Mouse (Mus musculus) retina, adult 2 months (tissue): ENCODE measurements around the gene Smyd3.

Source experiments
- DNase-seq: peaks from one replicate; pipeline ENCODE4 v3.0.0-alpha.2; 2012; ENCODE audit warnings: low read depth, low spot score

The Smyd3 gene

GRCm38 (mm10) chr1:179118673-179119072, 399.2 kb downstream of the Smyd3 start:
- DNase-seq = no peak

GRCm38 (mm10) chr1:179116729-179117663, 400.8 kb downstream of the Smyd3 start:
- DNase-seq = no peak

DNA sequence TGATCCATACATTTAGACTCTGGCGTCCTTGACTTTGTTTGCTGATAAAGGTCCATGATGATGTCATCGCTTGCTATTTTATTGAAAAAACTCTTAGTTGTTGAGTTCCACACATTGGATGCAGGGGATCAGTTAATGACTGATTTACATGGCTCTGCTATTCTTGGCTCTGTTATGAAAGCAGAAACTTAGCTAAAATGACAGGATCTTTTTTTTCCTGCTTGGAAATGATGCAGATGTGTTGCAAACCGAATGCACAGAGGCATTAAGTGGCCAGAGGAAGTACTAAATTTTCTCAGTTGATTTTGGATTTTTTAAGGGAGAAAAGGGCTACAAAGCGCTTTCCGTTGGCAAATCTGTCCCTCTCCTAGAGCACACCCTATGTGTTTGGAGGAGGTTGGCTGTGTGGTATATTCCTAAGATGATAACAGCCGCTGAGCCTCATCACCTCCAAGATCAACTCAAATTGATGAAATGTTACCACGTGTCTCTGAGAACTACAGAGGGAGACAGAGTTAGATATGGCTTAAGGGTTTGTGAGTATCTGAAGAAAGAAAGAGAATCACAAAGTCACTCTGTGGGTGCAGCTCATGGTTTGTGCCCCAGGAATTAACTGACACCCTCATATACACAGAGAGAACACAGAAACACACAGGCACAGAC, 402.9 kb downstream of the Smyd3 start:
- DNase-seq = no peak

DNA sequence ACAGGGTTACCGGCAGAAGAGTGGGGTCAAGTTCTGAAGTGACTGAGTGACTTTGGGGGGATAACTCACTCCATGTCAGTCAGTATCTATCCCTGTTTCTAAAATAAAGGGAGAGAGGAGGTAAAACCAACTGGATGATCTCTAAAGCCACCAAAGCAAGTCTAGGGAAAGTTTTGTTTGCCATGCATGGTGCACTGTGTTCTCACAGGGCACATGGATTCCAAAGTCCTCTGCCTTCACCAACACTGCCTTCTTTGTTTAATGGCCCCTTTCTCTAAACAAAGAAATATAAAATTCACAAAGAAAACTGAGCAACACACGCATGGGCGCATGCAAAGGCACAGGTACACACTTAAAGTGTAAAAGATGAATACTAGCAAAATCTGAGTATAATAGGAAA, 403.5 kb downstream of the Smyd3 start:
- no peak for DNase-seq

GRCm38 (mm10) chr1:179108759-179109158, 409.1 kb downstream of the Smyd3 start:
- DNase-seq = no peak

- DNase-seq = no peak
Observed at GRCm38 (mm10) chr1:179107761-179108694, 409.8 kb downstream of the Smyd3 start.

- DNase-seq = no peak
Observed at GRCm38 (mm10) chr1:179107211-179107610, 410.6 kb downstream of the Smyd3 start.

DNA sequence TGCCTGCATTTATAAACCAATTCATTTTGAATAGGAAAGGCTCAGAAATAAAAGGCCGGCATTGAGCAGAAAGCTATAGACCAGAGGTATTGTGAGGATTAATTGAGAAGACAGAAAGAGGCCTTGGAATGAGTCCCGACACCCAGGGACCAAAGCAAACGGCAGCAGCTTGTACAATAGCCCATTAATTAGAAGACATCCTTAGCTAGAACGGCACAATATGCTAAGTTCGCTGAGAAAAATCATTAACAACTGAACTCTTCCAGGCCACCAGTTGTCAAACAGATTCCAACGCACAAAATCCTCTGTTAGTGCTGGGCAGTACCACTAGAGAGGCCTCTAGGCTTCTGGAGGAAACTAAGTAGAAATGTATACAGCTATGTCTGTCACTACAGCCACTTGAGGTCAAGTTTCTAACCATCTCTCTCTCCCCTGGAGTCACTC, 411.1 kb downstream of the Smyd3 start:
- no peak for DNase-seq

DNA sequence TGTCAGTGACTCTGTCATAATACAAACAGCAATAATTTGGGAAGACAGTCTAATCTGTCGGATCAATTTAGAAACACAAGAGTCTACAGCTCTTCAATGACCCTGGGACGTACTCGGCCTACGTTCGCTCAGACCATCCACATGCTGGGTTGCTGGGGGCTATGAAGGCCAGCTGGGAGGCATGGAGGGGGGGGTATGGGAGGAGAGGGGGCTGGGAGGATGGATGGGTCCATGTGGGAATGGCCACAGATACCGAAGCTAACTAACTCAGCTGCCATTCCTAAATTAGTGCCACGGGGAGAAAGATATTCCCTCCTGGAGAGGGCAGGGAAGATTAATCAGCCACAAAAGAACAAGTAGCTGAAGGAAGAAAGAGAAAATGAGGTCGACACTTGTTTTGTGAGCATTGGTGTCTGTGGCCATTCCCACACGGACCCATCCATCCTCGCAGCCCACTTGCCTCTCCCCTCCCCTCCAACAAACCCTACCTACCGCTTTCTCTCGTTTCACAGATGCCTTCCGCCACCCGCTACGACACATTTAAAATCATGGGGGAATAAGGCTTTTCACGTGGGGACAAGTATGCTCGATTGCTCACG, 411.6 kb downstream of the Smyd3 start:
- DNase-seq = no peak

GRCm38 (mm10) chr1:179104447-179104846, 413.4 kb downstream of the Smyd3 start:
- DNase-seq = no peak

DNA sequence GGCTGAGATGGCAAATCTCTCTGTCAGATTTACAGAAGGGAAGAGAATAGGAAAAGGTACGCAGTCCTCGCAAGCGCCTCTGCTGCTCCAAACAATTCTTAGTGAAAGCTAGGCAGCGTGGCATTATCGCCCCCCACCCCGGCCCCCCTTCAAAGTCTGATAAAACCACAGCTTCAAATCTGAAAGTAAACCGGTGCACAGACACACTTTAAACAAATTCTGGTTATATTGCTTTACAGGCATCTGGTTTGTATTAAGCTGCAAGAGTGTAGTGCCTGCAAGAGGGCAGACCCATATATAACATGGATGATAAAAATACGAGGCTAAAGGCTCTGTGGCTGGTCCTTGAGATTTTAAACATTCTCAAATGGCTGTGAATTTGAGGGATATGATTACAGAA, 420.8 kb downstream of the Smyd3 start:
- no peak for DNase-seq

- no peak for DNase-seq
Observed at GRCm38 (mm10) chr1:179096323-179096722, 421.5 kb downstream of the Smyd3 start.

GRCm38 (mm10) chr1:179089174-179089573, 428.7 kb downstream of the Smyd3 start:
- DNase-seq = no peak

DNA sequence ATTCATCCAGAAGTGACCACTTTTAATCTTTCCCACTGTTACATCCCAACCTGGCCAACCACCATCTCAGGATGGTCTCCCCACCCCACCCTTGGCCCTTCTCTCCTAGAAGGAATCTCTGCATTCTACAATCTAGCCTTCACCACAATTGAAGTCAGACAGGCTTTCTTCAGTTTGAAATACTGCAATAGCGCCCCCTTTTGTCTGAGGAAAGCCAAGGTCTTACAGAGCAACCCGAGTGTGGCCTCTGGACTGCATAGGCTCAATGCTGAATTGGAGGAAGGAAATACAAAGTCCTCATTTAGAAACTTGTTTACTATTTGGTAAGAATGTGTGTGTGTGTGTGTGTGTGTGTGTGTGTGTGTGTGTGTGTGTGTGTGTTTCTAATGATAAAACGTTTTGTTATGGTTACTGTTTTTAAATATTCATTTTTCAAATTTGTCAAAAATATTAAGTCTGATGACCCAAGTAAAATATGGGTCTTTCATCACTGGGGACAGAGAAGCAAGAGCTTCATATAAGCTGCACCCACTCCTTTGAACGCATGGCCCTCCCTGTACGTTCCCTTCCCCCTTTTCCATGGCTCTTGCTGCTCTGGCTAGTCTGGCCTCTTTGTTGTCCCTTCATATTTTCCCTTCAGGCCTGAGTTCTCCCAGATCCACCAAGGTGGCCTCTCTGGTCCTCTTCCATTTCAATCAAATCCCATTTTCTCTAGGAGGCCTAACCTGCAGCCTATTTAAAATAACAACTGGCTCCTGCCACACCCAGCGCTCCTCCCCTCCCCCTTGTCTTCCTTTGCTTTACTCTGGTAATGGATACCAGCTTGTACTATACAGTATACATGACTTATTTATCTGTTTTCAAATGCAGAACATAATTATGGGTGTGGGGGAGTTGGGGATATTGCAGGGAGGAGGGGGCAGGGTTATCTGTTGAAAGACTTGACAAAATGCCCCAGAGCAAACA, 430.5 kb downstream of the Smyd3 start:
- no peak for DNase-seq

- no peak for DNase-seq
Observed at GRCm38 (mm10) chr1:179086208-179086607, 431.6 kb downstream of the Smyd3 start.

DNA sequence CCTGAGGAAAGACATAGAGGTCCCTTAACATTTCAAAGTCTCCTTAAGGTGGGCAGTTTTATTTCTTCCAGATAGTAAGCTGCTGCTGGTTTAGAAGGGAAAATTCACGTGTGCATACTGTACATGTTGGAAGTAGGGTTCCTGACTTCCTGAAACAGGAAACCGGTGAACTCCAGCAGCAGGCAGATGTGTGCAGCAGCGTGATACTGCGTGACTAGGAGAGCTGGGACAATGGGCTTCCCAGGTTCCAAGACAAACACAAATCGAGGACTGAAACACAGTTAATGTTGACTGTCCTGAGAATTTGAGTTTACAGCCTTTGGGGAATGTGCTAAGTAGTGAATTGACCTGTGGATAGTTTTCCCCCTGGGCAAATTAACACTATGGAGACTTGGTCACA, 434.7 kb downstream of the Smyd3 start:
- DNase-seq = no peak

DNA sequence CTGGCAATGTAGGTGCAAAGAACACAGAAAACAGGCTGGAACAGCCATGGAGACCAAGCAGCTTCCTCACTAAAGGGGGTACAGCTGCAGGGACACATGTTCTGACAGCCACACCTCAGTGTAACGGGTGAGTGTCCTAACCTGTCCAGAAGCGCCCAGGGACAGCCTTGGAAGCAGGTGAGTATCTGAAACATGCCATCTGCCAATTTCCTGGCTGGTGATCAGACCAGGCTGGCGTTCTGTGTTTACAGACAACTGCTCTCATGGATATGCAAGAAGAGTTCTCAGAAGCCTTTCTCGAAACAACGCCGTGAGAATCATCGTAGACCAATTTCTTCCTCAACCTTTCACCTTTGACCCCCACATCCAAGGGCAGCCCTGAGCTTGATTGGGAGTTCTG, 444.0 kb downstream of the Smyd3 start:
- DNase-seq = no peak

- DNase-seq = no peak
Observed at GRCm38 (mm10) chr1:179072935-179073654, 444.7 kb downstream of the Smyd3 start.

DNA sequence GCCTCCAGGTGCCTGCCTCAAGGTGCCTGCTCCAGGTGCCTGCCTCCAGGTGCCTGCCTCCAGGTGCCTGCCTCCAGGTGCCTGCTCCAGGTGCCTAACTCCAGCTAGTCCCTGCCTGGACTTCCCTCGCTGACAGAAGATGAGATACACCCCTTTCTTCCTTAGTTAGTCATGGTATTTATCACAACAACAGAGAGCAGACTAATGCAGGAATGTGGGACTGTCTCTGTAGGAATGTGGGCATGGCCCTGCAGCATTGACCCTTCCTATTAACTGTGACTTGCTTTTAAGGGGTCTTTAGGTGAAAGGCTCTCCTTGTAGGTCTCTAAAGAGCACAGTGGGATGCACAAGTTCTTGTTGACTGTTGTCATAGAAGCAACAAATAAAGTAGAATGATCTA, 445.4 kb downstream of the Smyd3 start:
- DNase-seq = no peak

- no peak for DNase-seq
Observed at GRCm38 (mm10) chr1:179068990-179069389, 448.9 kb downstream of the Smyd3 start.
